Mouse (Mus musculus): Measurements from ENCODE around the gene Tead4. TPM values are rescaled to one million over a fixed set of nuclear protein-coding genes. Genes with fewer than 3 reads are reported as not detected.
"Not testable (repeated sequence)": the region's sequence is repeated elsewhere in the genome, so short reads cannot be mapped to it uniquely, and the experiment has no call there.

The Tead4 gene
- polyA plus RNA-seq, 1 experiment from 2014 or later = 1.5 TPM

DNA sequence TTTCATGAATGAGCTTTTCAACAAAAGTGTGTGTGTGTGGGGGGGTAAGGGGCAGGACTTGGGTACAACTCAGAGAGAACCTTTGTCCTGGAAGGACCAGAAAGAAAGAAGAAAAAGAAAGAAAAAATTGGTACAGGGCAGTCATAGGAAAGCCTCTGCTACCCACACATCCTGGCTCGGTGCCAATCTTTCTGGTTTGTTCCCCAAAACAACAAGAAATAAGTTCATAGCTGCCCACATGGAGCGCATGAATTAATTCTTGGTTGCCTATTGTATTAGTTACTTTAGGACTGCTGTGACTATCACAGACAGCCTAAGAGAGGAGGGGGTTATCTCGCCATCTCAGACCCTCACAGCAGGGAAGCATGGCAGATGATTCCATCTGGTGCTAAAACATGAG is 68.9 kb downstream of the Tead4 start:
- Histone ChIP-seq H3K4me2 (replicated peaks) (no peak overlapping the region), H3K27ac (replicated peaks) (no peak overlapping the region), H3K4me1 (peaks cover 4% of the 10 kb centered on the region; the same call in 1 of the 2 replicates), H3K36me3 (no peaks in the 10 kb centered on the region), H3K9me3 (no peaks in the 10 kb centered on the region), H3K9ac (replicated peaks) (no peak overlapping the region), H3K27me3 (no peaks in the 10 kb centered on the region), H3K4me3 (no peak overlapping the region)
- WGBS = 80% methylated on average over 3 of the region's 3 CpGs
- ATAC-seq (ENCODE audit: low FRiP score, low read depth) = no peak

DNA sequence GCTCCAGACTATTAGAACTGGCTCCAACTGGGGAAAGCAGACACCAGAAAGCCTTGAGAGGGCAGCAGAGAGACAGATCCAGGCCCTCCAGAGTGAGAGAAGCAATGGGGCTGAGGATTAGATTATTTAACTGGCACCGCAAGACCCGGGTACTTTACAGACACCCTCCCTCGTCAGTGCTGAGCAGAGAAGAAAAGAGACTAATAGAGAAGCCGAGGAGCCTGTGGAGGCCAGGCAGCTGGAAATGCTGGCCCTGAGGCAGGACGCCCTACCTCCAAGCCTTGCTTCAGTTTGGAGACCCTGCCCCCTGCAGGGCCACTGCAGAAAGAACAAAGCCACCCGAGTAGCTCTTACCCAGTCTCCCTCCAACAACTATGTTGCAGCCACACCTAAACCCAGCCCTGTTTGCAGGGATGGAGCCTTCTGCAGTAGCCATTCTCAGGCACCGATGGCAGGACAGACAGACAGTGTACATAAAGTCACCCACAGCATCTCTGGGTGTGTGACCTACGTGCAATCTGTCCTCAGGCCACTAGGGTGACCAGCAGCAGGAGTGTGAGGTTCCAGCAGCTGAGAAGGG is 73.1 kb downstream of the Tead4 start:
- WGBS = 18% methylated on average over 8 of the region's 8 CpGs
- Histone ChIP-seq H3K27ac (replicated peaks) (no peak overlapping the region), H3K4me1 (peaks cover 4% of the 10 kb centered on the region; the same call in 1 of the 2 replicates), H3K4me2 (replicated peaks) (no peak overlapping the region), H3K4me3 (no peak overlapping the region), H3K9ac (replicated peaks) (no peak overlapping the region), H3K9me3 (no peaks in the 10 kb centered on the region), H3K36me3 (no peaks in the 10 kb centered on the region), H3K27me3 (no peaks in the 10 kb centered on the region)
- ATAC-seq (ENCODE audit: low FRiP score, low read depth) = peak; percentile 44

DNA sequence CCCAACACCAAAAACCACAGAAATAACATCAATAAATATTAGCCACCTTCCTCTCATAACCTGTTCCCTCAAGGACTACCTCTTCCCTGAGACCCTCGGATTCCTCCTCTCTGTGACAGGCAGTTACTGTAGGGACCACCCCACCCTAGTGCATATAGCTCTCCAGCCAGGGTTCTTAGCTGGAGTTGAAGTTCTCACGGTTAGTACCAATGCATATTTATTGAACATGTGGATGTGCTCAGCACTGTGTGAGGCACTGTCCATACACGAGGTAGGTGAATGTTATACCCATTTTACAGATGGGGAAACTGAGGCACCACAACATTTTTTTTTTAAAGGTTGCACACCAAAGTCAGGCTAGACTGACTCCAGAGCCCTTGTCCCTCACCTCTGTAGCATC is 73.7 kb downstream of the Tead4 start:
- Histone ChIP-seq H3K27me3 (no peaks in the 10 kb centered on the region), H3K27ac (replicated peaks) (no peak overlapping the region), H3K9ac (replicated peaks) (no peak overlapping the region), H3K4me3 (no peak overlapping the region), H3K9me3 (no peaks in the 10 kb centered on the region), H3K4me2 (replicated peaks) (no peak overlapping the region), H3K4me1 (peaks cover 4% of the 10 kb centered on the region; the same call in 1 of the 2 replicates), H3K36me3 (no peaks in the 10 kb centered on the region)
- ATAC-seq (ENCODE audit: low FRiP score, low read depth) = no peak
- WGBS = 87% methylated on average over 3 of the region's 3 CpGs

DNA sequence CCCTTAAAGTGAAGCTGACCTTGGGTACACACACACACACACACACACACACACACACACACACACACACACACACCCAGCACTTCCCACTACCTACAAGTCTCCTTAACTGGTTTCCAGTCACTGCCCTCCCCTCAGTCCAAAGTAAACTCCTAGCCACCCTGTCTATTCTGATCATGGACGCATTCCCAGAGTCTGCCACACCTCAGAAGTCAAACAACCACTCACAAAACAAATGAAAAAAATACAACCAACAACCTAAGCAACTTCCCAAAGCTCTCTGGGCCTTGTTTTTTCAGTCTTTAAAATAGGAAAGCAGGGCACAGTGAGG is 74.8 kb downstream of the Tead4 start:
- Histone ChIP-seq H3K27me3 (no peaks in the 10 kb centered on the region), H3K9ac (replicated peaks) (no peak overlapping the region), H3K4me1 (no peaks in the 10 kb centered on the region), H3K36me3 (no peaks in the 10 kb centered on the region), H3K4me2 (replicated peaks) (no peak overlapping the region), H3K9me3 (no peaks in the 10 kb centered on the region), H3K27ac (replicated peaks) (no peak overlapping the region), H3K4me3 (no peak overlapping the region)
- ATAC-seq (ENCODE audit: low FRiP score, low read depth) = no peak
- 84% methylated on average over 1 of the region's 1 CpGs for WGBS

DNA sequence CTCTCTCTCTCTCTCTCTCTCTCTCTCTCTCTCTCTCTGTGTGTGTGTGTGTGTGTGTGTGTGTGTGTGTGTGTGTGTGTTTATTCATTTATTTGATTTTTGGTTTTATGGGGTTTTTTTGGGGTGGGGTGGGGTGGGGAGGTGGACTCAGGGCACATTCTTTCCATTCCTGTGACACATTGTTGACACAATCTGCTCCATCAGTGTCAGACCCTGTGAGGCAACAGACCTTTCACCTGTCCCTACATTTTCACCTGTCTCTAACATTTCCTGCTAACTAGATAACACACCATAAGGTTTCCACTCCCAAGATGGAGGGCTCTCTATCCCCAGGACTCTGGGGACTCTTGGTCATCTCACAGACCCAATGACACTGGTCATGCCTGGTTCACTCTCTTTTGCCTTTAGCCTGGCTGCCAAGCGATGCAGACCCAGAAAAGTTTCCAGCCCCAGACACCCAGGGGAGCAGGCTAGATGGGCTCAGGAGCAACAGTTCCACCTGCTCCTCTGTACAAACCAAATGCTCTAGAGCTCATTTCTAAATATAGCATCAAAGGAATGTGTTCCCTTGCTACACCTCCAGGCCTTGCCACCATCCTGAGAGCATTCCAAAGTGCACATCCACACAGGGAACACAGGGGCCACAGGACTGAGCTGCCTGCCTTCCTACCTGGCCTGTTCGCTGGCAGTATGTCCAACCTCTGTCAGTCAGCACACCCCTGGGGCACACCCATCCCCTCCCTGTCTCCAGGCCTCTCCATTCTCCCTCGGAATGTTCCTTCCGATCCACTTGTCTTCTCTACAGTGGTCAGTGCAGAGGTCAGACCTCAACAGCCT is 75.4 kb downstream of the Tead4 start:
- no peak overlapping the region for H3K4me3 ChIP-seq
- no peaks in the 10 kb centered on the region for H3K4me1 ChIP-seq
- WGBS = 73% methylated on average over 4 of the region's 4 CpGs
- no peak overlapping the region for H3K4me2 ChIP-seq (replicated peaks)
- H3K36me3 ChIP-seq = no peaks in the 10 kb centered on the region
- ATAC-seq (ENCODE audit: low FRiP score, low read depth) = no peak
- no peak overlapping the region for H3K9ac ChIP-seq (replicated peaks)
- no peak overlapping the region for H3K27ac ChIP-seq (replicated peaks)
- no peaks in the 10 kb centered on the region for H3K9me3 ChIP-seq
- H3K27me3 ChIP-seq = no peaks in the 10 kb centered on the region

DNA sequence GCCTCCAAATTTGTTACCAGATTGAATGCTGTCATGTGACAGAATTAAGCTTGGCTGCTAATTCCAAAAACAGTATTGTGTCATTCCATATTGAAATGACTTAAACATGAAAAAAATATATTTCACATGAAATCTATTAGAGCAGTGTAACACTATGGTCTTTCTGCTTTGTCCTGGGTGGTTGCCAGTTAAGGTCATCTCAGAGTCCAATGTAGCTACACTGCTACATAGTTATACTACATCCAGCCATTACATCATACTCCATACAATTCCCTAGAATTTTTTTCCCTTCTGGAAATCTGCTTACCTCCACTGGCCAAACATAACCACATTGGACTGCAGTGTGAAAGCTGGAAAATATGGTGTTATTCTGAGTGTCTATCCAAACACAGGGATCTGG is 77.5 kb downstream of the Tead4 start:
- H3K4me2 ChIP-seq (replicated peaks) = no peak overlapping the region
- H3K27me3 ChIP-seq = no peaks in the 10 kb centered on the region
- H3K4me3 ChIP-seq = no peak overlapping the region
- no peaks in the 10 kb centered on the region for H3K4me1 ChIP-seq
- H3K36me3 ChIP-seq = no peaks in the 10 kb centered on the region
- H3K9me3 ChIP-seq = no peaks in the 10 kb centered on the region
- ATAC-seq (ENCODE audit: low FRiP score, low read depth) = no peak
- H3K27ac ChIP-seq (replicated peaks) = no peak overlapping the region
- no peak overlapping the region for H3K9ac ChIP-seq (replicated peaks)

DNA sequence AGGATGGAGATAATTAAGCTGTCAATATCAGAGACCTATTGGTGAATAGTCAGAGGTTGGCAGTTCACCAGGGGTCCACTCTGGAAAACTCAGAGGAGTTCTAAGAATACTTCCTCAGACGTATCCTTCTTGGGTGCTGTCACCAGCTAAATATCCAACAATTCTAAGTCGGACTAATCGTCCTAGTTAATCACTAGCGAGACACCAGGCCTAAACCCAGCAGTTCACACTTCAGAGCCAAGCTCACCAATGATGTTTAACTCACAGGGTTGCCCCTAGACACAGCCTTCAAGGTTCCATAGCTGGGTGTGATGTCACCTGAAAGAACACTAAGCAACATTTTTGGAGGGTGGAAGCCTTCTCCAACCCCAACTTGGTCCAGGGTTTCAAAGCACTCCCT is 85.6 kb downstream of the Tead4 start:
- WGBS = 97% methylated on average over 4 of the region's 4 CpGs
- H3K9me3 ChIP-seq; H3K9ac ChIP-seq (replicated peaks); H3K27ac ChIP-seq (replicated peaks); H3K4me3 ChIP-seq; ATAC-seq (ENCODE audit: low FRiP score, low read depth); H3K27me3 ChIP-seq; H3K36me3 ChIP-seq; H3K4me1 ChIP-seq; H3K4me2 ChIP-seq (replicated peaks): not testable (repeated sequence)

DNA sequence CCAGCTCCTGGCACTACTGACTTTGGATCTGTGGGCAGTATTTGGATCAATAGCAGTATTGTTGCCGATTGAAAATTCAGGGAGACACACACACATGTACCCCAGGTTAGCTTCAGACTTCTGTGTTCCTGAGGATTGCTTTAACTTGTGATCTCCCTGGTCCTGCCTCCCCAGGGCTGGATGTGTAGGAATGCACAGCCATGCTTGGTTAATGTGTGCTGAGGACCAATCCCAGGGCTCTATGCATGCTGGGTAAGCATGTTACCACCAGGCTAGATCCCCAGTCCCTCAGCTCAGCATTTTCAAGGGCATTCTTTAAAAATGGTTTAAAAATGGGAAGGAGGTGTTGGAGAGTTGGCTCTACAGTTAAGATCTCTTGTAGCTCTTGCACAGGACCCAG is 91.4 kb downstream of the Tead4 start:
- not testable (repeated sequence) for H3K36me3 ChIP-seq; H3K27ac ChIP-seq (replicated peaks); H3K4me3 ChIP-seq; ATAC-seq (ENCODE audit: low FRiP score, low read depth); H3K9ac ChIP-seq (replicated peaks); H3K27me3 ChIP-seq; H3K4me2 ChIP-seq (replicated peaks); H3K4me1 ChIP-seq; H3K9me3 ChIP-seq
- 89% methylated on average over 1 of the region's 1 CpGs for WGBS

DNA sequence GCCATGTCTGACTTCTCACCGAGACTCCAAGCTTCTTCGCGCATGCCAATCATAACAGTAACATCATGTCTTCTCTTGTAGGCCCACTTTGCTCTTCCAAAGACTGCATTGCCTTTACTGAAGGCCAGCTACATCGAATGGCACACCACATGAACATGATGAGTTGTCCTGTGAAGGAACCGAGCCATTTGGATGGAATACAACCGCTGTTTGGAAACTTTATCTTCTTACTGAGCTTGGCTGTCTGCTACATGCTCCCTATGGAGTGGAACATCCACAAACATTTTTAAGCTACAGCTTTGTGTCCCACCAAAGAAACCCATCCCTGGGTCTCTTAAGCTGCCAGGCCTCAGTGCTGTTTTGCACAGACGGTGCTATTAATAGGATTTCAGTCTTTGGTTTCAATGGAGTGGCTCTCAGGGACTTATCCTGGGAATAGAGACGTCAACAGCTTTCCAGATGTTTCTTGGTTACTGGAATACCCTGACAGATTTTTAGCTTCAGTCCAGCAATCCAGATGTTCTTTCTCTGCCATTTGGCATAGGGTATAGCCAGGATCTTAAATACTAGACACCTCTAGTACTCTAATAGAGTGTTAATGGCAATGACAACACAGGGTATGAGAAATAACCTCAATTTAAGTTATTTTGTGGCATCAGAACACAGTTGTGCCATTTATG is 92.0 kb downstream of the Tead4 start:
- WGBS = 82% methylated on average over 8 of the region's 8 CpGs
- Histone ChIP-seq H3K4me3 (no peak overlapping the region), H3K4me1 (no peaks in the 10 kb centered on the region), H3K36me3 (no peaks in the 10 kb centered on the region), H3K27me3 (no peaks in the 10 kb centered on the region), H3K4me2 (replicated peaks) (no peak overlapping the region), H3K9ac (replicated peaks) (no peak overlapping the region), H3K9me3 (no peaks in the 10 kb centered on the region), H3K27ac (replicated peaks) (no peak overlapping the region)
- no peak for ATAC-seq (ENCODE audit: low FRiP score, low read depth)

DNA sequence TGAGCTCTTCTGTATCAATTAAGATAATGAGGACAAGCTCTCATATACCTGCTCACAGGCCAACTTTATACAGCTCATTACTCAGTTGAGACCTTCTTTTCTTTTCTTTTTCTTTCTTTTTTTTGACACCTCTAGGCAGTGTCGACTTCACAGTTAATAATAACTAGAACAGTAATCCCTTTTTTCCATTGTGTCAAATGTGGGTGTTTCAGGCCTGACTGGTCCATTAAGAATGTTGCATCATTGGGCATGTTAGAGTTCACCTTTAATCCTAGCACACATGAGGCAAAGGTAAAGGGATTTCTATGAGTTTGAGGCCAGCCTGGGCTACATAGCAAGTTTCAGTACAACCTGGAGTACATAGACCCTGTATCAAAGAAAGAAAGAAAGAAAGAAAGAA is 97.1 kb downstream of the Tead4 start:
- H3K27me3 ChIP-seq = no peaks in the 10 kb centered on the region

DNA sequence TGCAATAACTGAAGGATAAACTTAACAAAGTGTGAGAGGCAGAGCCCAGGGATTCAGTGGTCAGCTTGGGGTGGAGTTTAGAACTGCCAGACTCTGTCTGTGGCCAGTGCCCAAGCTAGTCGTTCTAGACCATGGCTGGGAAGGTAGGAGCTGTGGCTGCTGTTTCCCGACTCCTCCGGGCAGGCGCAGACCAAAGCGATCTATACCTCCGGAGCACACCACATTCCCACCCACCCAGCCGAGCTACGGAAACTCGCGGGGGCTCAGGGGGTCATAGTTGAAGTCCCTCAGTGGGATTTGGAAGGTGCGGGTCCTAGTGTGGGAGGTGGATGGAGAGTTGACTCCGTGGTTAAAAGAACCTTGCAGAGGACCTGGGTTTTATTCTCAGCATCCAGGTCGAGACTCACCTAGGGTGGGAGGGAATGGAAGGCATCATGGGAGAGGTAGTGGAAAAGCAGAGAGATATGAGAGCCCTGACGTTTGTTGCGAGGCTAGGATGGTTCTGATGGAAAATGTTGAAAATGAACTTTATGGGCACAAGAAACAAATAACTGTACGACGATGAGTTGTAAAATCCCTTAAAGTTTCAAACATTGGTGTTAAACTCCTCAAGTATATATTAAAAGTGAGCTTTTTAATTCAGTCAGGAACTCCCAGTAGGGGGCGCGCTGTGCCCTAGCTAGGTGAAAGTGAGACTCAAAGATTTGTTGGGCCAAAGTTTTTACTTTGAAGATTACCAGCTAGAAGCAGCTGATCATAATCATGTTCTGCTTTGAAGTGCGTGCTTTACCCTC is 99.6 kb downstream of the Tead4 start:
- peaks cover 4% of the 10 kb centered on the region; the same call in 1 of the 2 replicates for H3K4me1 ChIP-seq
- H3K27ac ChIP-seq (replicated peaks) = peak overlapping the region; percentile 58; the same call in 1 of the 2 replicates
- H3K36me3 ChIP-seq = no peaks in the 10 kb centered on the region
- ATAC-seq (ENCODE audit: low FRiP score, low read depth) = no peak; the same call in 1 of the 2 replicates
- H3K9me3 ChIP-seq = no peaks in the 10 kb centered on the region
- peak overlapping the region; percentile 95 for H3K4me2 ChIP-seq (replicated peaks)
- no peaks in the 10 kb centered on the region for H3K27me3 ChIP-seq
- H3K9ac ChIP-seq (replicated peaks) = peak overlapping the region; percentile 57
- peak overlapping the region; percentile 64 for H3K4me3 ChIP-seq
- WGBS = 1% methylated on average over 20 of the region's 20 CpGs

More for the DNA sequence above, 97.1 kb downstream of the Tead4 start:
- Histone ChIP-seq H3K9ac (replicated peaks) (no peak overlapping the region), H3K4me1 (peaks cover 4% of the 10 kb centered on the region; the same call in 1 of the 2 replicates), H3K9me3 (no peaks in the 10 kb centered on the region), H3K27ac (replicated peaks) (no peak overlapping the region), H3K4me2 (replicated peaks) (no peak overlapping the region), H3K4me3 (no peak overlapping the region), H3K36me3 (no peaks in the 10 kb centered on the region)
- no peak for ATAC-seq (ENCODE audit: low FRiP score, low read depth)
- WGBS = 85% methylated on average over 1 of the region's 1 CpGs
